Mouse (Mus musculus) ES-E14 (cell line): ENCODE data around the gene Lce1g.

Experiments used
- CHD2 ChIP-seq: IDR thresholded peaks from 2 replicates; pipeline ENCODE4 v1.6.1; 2014; ENCODE audit warnings: mild to moderate bottlenecking, low read depth, low read length, inconsistent platforms
- HCFC1 ChIP-seq: IDR thresholded peaks from 2 replicates; pipeline ENCODE4 v1.6.1; 2012; ENCODE audit warnings: low read length, inconsistent platforms, borderline replicate concordance; ENCODE audit not compliant: insufficient read depth
- MAFK ChIP-seq: IDR thresholded peaks from 2 replicates; pipeline ENCODE4 v1.6.1; 2014; ENCODE audit warnings: mild to moderate bottlenecking, low read depth, low read length, inconsistent platforms; ENCODE audit not compliant: insufficient read depth
- ZC3H11A ChIP-seq: IDR thresholded peaks from 2 replicates; pipeline ENCODE4 v1.6.1; 2012; ENCODE audit warnings: low read depth, mild to moderate bottlenecking, inconsistent platforms, low read length, borderline replicate concordance
- ZNF384 ChIP-seq: IDR thresholded peaks from 2 replicates; pipeline ENCODE4 v1.6.1; 2012; ENCODE audit warnings: low read depth, low read length, inconsistent platforms

DNA sequence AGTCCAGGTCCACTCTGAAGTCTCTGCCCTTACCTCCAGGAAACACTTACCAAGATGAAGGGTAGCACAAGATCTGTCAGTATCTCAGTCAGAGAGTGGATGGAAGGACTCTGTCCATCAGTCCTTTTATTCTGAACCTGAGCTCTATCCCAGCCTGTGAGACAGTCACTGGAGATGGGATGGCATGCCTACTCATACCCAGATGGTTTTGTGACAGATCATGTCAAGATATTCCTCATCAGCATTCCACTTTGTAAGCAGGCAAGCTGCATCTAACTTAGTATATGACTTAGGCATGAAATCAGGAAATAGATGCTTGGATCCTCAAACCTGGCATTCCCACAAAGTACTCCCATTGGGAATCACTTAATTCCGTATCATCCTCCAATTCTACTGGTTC is 26.7 kb upstream of the Lce1g start, which contains the start of gene Lce1i:
- TF ChIP-seq HCFC1: no peak
- TF ChIP-seq ZNF384: no peak
- TF ChIP-seq MAFK: no peak
- TF ChIP-seq ZC3H11A: no peak
- TF ChIP-seq CHD2: no peak
